Mouse (Mus musculus) spleen, postnatal 10 days (tissue): Measurements from ENCODE around the gene Smg6.
A peak's percentile ranks its signal among the peaks of the same experiment; 100 is the strongest.

Source experiments
- DNase-seq, 2 experiments: peaks; one replicate each; pipeline ENCODE4 v3.0.0; 2021 to 2022; ENCODE audit warnings: low spot score in 2 of 2

Smg6 gene

DNA sequence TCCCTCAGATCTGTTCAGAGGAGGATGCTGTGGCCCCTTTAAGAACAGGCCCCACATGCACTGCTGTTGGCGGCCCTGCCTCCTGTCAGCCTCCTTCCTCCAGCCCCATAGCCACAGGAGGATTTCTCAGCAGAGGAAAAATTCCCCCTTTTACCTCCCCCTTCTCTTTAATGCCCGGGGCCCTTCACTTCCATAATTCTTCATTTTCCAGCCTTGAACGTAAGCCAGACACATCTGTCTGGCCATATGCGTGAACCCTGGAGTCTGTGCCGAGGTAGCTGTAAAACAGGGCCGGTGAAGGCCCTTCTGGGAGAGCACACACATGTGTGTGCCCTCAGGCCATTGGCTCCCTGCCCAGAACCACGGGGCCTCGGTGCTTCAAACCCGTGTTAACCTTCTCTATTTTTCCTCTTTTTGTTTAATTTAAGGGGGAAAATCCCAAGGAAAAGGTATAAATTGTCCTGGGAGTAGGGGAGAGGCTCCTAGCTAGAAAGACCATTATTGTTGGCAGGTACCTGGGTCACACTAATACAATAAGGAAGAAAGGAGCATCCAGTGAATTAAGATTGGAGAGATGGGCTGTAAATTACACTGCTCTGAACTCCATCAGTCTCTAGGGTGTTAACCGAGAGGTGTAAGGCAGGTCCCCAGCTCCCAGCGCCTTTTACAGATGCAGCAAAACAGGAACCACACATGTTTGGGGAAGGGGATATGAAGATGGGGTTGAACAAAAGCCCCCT lies 221.7 kb downstream of the Smg6 start:
- DNase-seq = no peak

DNA sequence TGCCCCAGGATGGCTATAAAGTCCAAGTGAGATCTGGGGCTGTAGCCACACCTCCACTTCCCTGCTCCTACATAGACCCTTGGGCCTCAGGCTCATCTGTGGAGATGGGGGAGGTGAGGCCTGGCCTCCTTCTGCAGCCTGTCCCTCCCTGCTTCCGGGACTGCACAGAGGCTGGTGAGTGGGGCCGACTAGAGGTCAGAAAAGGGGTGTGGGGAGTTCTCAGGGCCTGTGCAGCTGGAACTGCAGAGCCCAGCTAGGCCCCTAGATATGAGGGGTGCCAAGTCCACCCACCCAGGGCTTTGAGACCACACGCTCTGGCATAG lies 222.2 kb downstream of the Smg6 start:
- no peak for DNase-seq

DNA sequence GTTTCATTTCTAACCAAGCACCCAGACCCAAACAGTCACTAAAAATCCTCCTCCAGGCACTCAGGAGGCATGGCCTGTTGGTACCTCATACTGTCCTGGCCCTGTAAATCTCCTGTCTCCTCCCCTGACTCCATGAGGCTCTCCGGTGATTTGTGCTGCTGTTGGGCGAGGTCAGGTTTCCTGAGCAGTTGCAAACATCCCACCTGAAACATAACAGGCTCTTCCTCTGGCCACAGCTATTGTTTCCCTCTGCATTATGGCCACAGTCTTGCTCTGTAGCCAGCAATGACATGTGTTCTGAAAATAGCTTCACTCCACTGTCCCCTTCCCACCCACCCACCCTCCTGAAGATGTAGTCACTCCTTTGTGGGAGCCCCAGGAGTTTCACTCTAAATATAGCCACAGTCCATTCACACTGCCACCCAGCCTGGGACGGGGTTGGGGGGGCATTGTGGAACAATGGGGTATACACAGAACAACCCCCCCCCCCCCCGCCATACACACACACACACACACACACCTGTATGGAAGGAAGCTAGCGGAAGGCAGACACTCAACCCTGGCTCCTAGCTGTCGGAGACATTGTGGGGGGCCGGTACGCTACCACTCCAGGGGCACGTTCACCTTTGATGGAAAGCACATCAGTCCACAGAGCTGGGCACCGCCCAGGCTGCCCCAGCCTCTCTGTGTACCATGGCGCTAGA lies 222.9 kb downstream of the Smg6 start:
- DNase-seq = no peak

DNA sequence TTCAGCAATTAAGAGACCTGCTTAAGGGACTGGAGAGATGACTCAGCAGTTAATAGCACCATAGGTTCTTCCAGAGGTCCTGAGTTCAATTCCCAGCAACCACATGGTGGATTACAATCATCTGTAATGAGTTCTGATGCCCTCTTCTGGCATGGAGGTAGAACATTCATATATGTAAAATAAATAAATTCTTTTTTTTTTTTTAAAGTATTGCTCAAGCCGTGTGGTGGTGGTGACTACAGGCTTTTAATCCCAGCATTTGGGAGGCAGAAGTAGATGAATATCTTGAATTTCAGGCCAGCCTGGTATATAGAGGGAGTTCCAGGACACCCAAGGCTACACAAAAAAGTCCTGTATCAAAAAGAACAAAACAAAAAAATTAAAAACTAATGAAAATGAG lies 224.7 kb downstream of the Smg6 start:
- DNase-seq = no peak

DNA sequence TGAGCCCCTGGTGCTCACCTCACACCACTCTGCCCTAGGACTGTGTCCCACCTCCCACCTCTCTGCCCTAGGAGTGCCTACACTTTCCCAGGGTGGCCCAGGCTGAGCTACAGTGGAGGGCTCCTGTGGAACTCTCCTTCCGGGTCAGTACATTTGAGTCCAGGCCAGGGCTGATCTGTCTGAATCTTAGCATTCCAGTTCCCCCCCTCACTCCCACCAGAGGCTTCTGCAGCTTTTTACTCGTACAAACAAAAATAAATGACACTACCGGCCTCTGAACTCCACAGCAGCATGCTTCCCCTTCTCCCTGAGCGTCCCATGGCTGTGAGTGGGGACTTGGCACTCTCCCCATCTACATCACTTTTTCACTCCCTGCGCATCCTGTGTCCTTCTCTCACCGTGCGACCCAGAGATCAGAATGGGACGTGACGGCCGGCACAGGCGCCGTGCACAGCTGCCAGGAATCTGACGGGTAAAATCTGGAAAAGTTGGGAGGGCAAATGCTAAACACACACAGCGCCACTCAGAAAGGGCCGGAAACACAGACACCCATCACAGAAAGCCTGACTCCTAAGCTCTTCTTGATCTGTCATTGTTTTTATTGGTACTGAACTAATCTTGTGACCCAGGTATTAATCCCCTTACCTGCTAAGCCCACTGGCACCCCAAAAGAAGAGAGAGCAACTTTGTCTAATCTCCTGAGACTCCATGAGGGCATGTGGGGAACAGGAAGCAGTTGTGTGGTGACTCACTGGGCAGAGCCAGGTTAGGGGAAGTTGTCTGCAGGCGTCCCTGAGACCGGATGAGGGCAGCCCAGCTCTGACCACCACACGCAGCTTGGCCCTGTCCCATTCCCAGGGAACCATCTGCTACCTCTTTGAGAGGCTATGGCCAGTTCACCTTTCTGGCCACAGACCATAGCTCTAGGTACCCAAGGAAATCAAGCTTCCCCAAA lies 227.3 kb downstream of the Smg6 start:
- DNase-seq = no peak

DNA sequence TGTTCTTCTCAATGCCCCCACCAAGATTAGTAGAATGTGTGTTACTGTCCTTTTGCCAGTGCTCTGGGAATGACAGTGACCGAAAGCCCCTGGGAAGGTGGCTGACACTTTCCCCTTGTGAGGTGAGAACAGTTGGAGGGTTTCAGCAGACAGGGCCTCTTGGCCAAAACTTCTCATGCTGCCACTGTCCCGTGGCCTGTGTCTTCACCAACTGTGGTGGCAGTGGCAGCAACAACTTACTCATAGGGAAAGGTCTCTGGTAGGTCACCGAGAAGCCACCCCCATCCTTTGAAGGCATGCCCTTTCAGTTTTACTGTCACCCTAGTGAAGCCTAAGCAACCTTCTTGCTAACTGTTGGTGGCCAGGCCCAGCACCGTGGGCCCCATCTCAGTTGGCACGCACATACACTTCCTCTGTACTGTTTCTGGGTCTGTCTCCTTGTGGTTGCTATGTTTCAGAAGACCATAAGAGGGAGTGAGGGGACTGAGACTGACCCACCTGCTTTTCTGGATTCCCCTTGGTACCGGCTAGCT lies 228.5 kb downstream of the Smg6 start:
- DNase-seq = no peak

DNA sequence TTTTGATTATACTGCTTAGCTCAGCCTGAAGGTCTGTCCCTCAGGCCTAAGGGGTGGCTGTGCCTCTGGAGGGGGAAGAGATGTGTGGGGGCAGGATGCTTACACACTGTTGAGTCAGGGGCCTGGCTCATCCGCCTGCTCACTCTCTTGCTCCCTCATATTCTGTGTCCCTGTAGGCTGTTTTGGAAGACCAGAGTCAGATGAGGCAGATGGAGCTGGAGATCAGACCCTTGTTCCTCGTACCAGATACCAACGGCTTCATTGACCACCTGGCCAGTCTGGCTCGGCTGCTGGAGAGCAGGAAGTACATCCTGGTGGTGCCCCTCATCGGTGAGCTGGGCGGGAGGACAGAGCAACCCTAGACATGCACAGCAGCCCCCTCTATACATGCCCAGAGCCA lies 230.4 kb downstream of the Smg6 start:
- DNase-seq = no peak

DNA sequence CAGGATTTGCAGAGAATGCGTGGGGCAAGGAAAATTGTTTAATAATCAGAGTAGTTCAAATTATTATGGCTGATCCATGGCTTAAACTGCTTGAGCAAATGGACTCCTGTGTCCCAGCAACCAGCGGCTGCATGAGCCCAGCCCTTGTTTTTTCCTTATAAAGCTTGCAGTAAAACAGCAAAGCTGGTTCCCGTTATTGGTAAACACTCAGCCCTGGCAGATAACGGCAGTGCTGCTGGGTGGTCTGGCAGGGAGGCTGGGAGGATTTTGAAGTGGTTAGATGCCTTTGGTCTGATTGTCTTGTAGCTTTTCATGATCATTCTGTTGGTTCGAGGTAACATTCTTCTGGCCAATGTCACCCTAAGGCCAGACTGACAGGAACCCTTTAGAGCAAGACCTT lies 230.8 kb downstream of the Smg6 start:
- DNase-seq = no peak

DNA sequence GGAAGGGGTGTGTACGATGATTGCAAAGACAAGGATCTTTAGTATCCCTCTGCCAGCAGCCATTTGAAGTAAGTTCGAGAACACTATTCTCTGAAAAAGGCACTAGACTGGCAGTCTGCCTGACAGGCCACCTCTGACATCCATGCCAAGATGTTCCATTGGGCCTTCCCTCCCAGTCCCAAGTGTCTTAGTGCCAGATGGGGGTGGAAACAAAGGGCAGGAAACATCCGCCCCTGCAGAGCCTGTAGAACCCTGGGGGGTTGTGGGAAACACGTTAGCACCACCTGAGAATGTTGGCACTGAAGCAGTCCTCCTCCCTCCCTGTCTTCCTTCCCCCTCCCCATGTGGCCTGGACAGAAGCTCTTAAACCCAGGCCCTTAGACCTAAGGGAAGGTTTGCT lies 231.4 kb downstream of the Smg6 start:
- DNase-seq = no peak

DNA sequence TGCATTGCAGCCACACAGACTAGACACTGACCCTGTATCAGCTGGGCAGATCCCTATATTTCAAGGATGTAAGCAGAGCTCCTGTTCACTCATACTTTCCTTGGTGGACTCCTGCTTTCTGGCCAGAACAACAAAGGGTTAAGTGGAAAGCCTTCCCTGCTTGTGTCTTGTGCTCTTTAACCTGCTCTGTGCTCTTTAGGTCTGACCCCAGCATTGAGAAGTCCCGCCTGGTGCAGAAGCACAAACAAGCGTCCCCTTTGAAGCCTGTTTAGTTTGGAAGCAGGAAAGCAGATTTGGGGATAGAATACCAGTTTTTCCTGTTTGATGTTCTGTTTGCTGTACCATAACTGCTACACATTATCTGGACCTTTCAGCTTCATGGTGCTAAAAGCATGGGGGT lies 232.3 kb downstream of the Smg6 start:
- no peak for DNase-seq

DNA sequence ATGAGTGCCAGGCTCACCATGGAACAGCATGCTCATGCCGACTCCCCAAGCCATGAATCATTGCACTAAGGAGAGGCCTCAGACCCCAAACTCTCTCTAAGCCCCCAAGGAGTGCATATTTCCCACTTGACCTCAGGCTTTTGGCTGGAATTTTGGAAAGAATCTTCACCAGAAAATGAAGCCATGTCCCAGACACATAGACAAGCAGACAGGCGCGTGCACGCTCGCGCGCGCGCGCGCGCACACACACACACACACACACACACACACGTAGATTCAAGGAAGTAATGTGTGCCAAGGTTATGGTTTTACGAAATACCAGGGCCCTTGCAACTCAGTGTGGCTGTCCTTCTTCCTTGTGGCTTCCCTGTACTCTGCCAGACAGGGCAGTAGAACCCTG lies 232.8 kb downstream of the Smg6 start:
- no peak for DNase-seq

DNA sequence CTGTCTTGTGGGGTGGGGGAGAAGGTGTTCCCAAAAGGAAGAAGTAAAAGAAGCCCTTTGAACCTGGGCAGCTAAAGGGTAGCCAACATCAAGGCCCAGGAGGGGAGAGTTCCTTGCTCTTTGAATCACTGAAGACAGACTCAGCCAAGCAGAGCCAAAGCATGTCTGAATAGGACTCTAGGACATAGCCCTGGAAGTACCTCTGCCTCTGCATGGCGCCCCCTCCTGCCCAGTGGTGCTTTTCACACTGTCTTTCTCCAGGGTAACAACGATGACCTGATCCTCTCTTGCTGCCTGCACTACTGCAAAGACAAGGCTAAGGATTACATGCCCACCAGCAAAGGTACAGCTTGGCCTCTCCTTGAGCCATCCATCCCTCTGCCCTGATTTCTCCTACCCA lies 233.9 kb downstream of the Smg6 start:
- peak in 1 of 2 experiments; percentile 69 for DNase-seq

DNA sequence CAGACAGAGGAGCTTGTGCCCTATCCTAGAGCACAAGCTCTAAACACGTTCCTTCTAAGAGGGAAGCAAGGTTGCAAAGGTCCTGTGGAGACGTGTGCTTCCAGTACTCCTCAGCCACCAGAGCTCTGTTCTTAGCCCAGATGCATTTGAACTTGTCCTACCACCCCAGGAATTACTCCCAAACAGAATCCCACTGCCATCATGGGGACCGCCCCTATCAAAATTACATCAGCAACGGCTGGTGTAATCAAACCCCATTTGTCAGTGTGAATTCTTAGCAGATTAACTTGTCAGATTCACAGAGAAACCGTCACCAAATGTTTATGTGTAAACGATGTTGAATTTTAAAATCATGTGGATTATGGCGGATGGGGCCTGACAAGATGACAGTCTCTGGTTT lies 235.3 kb downstream of the Smg6 start:
- no peak for DNase-seq

DNA sequence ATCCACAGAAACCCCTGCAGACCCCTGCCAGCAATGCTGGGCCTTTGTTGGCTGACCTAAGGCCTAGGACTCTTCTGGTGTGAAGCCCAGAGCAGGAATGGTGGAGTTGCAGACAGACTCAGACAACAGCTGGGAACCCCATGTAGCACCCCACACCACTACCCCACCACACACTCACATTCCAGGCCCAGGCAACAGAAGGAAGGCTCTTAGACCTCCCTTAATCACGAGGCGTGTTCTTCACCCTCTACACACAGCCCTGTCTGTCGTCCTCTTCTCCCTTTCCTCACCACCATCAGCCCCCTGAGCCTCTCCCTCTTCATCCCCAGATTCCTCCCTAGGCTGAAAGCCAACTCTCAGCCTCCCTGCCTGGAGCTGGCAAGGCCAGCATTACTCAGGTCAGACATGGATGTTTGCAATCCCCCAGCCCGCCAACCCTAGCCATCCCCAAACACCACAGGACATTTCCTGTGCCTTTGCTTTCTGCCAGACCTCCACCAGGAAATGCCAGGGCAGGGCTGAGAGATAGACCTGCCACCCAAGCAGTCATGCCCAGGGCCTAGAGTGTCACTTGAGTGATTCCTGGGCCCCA lies 235.9 kb downstream of the Smg6 start:
- peak in 1 of 2 experiments; percentile 11 for DNase-seq

DNA sequence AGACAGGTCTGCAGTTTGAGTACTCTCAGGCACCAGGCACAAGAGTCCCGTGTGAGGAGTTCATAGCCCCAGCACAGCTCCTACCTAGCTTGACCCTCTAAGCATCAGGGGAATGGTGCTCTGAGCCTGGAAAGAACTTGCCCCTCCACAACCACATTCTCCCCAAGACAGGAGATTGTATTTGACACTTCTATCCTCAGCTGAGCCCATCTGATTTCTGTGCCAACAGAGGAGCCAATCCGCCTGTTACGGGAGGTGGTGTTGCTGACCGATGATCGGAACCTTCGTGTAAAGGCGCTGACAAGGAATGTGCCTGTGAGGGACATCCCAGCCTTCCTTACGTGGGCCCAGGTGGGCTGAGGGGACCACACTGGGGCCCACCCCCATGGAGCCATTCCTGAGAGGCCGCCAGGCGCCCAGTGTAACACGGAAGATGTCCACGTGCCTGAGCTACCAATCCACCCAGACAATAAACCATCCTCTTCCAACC lies 237.0 kb downstream of the Smg6 start:
- DNase-seq = no peak

DNA sequence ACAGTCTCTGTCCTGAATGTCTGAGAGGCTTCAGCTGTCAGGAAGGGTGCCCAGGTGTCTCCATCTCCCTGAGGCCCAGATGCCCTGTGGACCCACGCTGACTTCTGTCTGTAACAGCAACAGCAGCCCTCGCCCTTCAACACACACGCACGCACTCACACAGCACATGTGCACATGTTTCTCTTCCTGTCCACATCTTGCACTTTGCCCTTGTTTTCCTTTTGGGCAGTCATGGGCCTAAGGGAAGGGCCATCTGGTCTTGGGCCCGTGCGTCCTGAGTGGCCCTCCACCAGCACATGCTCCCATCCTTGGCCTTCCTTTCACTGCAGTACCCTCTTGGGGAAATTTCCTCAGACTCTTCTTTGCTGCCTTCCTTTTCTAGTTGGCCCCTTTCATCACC lies 237.8 kb downstream of the Smg6 start:
- peak in 1 of 2 experiments; percentile 14 for DNase-seq

DNA sequence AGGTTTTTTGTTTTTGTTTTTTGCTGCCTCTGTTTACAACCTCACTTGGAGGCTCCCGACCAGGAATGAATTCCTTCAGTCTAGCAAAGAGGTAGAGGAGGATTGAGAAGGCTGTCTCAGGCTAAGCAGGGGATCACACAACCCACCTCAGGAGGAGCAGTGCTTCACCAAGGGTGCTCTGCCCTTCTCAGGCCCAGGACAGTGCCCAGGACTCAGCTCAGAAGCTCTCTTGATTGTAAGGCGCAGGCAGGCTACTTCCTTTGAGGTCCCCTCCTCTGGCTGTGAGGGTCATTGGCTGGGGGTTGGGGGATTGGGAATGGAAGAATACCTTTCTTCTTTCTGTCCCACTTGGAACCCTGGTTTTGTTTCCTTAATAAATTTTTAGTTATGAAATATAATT lies 238.4 kb downstream of the Smg6 start:
- DNase-seq = peak in 1 of 2 experiments; percentile 10

DNA sequence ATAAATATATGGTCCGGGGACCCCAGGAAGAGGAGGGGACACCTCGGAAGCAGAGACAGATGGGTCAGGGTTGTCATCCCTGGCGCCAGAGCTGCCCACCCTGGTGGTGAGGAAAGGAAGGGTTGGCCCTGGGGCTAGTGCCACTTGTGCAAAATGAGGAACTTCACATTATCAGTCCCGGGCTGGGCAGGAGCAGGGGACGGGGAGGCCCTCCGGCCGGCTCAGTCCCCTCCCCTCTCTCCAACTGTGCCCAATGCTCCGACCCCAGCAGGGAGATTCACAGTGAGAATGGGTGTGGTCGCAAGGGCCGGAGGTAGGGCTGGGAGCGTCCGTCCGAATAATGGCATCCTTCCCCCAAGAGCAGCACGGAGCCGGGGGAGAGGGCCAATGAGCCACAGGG lies 239.1 kb downstream of the Smg6 start:
- DNase-seq = peak in 1 of 2 experiments; percentile 45

DNA sequence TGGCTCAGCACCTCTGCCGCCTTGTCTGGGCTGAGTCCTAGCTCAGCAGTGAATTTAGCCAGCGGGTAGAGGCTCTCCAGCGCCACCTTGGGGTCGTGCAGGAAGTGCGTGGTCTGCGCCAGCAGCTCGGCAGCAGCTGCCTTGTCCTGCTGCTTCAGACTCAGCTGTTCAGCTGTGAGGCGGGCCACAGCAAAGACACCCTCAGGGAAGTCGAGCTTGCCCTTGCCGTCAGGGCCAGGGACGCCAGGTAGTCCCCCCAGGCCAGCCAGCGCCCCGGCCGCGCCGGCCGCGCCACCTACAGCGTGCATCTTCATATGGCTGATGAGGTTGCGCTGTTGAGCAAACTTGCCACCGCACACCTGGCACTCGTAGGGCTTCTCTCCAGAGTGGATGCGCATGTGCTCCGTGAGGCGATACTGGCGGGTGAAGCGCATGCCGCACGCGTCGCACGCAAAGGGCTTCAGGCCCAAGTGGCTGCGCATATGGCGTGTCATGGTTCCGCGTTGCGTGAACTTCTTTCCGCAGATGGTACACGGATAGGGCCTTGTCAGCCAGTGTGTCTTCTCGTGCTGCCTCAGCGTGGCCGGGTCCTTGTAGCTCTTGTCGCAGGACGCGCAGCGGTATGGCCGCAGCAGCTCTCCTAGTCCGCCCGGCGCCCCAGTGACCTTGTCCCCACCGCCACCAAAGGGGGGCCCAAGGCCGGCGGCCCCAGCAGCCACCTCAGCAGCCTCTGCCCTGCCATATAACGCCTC lies 240.0 kb downstream of the Smg6 start:
- DNase-seq = peak; percentile 78 to 86

DNA sequence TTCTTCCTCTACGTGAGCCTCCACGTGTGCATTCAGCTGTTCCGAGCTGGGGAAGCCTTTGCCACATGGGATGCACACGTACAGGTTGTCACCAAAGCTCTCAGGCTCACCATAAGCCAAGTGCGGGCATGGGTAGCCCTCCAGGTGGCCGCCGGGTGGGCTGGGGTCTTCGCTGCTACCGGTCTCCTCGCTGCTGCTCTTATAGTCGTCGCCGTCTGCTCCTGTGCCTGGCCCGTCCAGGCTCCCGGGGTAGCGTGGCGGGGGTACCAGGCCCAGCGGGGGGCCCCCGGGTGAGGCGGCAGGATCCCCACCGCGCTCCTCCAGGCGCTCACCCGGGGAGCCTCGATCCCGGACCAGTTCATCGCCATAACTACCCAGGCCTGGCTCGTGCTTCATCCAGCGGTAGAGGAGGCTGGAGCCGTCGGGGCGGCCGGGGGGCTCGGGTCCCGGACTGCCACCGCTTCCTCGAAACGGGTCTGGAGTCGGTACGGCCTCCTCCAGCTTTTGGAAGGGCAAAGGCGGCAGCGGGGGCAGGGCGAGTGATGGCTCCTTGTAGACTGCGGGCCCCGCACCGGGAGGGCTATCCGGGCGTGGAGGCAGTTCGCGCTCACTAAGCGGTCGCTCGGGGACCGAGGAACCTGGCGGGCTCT lies 240.7 kb downstream of the Smg6 start:
- peak; percentile 35 to 42 for DNase-seq
